Mouse (Mus musculus): ENCODE measurements around the gene Cyb5r1. TPM values are rescaled to one million over a fixed set of nuclear protein-coding genes. Genes with fewer than 3 reads are reported as not detected.

Gene Cyb5r1
- polyA plus RNA-seq, 2 experiments = 28.6 to 46.0 TPM

DNA sequence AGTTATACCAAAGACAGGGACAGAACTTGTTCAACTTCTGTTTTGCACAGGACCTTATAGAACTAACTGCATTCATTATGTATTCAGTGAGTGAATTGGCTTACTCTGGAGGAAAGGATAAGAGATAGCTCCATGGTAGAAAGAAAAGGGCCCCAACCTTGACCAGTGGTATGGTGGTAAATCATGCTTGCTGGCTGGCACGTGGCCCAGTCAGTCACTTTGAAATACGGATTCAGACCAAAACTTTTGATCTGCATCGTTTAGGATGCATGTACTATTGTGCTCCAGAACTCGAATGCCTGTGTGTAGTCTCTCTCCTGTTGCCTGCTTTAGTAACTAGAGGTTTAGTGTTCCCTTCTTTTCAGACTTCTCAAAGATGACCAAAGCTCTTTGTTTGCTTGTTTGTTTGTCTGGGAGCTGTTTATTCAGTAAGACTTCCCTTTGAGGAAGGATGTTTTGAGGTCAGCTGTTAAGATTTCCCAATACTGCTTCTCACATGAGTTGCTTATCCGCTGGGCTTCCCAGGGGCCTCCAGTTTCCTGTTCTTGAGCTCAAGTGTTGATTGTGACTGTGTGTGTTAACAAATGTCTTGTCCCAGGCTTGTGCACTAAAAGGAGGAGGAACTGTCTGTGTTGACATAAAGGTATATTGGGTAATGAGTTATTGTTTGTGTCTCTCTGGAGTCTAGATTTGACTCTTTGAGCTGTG, 14.5 kb downstream of the Cyb5r1 start:
- peaks cover 32% of the 10 kb centered on the region for H3K4me1 ChIP-seq (ENCODE audit: control insufficient read depth, insufficient read depth, low read length)
- H3K36me3 ChIP-seq (ENCODE audit: control insufficient read depth, insufficient read depth, low read length) = peaks cover 30% of the 10 kb centered on the region
- no peak overlapping the region for H3K27ac ChIP-seq (replicated peaks; ENCODE audit: low read depth, low read length)
- no peak for TF ChIP-seq POLR2A (IDR thresholded peaks at IDR 0.05; ENCODE audit: borderline replicate concordance, extremely low read depth, insufficient read depth, insufficient read length)
- DNase-seq (ENCODE audit: low spot score) (no peak), ATAC-seq (ENCODE audit: low FRiP score, low read depth) (no peak)
- H3K4me2 ChIP-seq (replicated peaks; ENCODE audit: low read depth, low read length, severe bottlenecking) = no peak overlapping the region
- H3K27me3 ChIP-seq (ENCODE audit: control insufficient read depth, insufficient read depth, low read length) = no peaks in the 10 kb centered on the region
- no peak overlapping the region for H3K4me3 ChIP-seq (replicated peaks; ENCODE audit: low read length)
- H3K9me3 ChIP-seq (ENCODE audit: control insufficient read depth, low read length) = no peaks in the 10 kb centered on the region
- no peak overlapping the region for H3K9ac ChIP-seq (ENCODE audit: low read depth, low read length, severe bottlenecking)
- WGBS = 55% methylated on average over 5 of the region's 5 CpGs

DNA sequence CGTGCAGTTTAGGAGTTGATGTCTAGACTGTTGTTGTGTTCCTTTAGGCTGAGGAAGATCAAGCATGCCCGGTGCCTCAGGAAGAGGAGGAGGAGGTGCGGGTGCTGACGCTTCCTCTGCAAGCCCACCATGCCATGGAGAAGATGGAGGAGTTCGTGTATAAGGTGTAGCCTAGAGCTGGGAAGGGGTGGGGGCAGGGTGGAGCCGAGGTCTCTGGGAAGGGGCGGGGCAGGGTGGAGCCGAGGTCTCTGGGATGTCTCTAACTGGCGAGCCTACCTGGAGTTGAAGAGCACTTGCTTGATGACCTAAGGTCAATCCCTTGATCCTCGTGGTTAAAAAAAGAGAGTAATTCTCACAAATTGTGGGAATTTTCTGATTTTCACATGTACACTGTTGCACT, 18.6 kb downstream of the Cyb5r1 start:
- DNase-seq (ENCODE audit: low spot score) (no peak), ATAC-seq (ENCODE audit: low FRiP score, low read depth) (no peak)
- no peak for TF ChIP-seq POLR2A (IDR thresholded peaks at IDR 0.05; ENCODE audit: borderline replicate concordance, extremely low read depth, insufficient read depth, insufficient read length)
- H3K27ac ChIP-seq (replicated peaks; ENCODE audit: low read depth, low read length) = no peak overlapping the region
- H3K4me1 ChIP-seq (ENCODE audit: control insufficient read depth, insufficient read depth, low read length) = peaks cover 8% of the 10 kb centered on the region
- H3K4me3 ChIP-seq (replicated peaks; ENCODE audit: low read length) = no peak overlapping the region
- no peaks in the 10 kb centered on the region for H3K9me3 ChIP-seq (ENCODE audit: control insufficient read depth, low read length)
- H3K27me3 ChIP-seq (ENCODE audit: control insufficient read depth, insufficient read depth, low read length) = no peaks in the 10 kb centered on the region
- WGBS = 68% methylated on average over 10 of the region's 10 CpGs
- no peak overlapping the region for H3K9ac ChIP-seq (ENCODE audit: low read depth, low read length, severe bottlenecking)
- no peak overlapping the region for H3K4me2 ChIP-seq (replicated peaks; ENCODE audit: low read depth, low read length, severe bottlenecking)
- peaks cover 63% of the 10 kb centered on the region for H3K36me3 ChIP-seq (ENCODE audit: control insufficient read depth, insufficient read depth, low read length)

DNA sequence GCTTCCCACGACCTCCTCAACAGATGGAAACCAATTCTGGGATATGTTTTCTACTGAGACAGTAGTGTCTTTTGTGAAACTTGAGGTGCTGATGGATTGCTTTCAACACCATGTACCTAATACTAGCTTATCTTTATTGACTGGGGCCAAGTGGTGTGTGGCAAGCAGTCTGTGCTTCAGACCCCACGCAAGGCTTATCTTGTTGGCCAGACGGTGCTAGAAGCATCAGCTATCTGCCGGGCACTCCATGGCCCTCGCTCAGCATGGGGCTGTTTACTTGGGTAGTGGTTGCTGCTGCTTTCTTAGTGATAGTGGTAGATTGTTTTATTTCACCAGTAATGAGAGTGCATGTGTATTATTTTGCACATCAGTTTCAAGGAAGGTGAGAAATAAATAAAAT, 20.9 kb downstream of the Cyb5r1 start:
- WGBS = 83% methylated on average over 5 of the region's 5 CpGs
- H3K4me1 ChIP-seq (ENCODE audit: control insufficient read depth, insufficient read depth, low read length) = no peaks in the 10 kb centered on the region
- ATAC-seq (ENCODE audit: low FRiP score, low read depth) (no peak), DNase-seq (ENCODE audit: low spot score) (no peak)
- no peaks in the 10 kb centered on the region for H3K27me3 ChIP-seq (ENCODE audit: control insufficient read depth, insufficient read depth, low read length)
- H3K27ac ChIP-seq (replicated peaks; ENCODE audit: low read depth, low read length) = no peak overlapping the region
- H3K36me3 ChIP-seq (ENCODE audit: control insufficient read depth, insufficient read depth, low read length) = peaks cover 86% of the 10 kb centered on the region
- H3K4me2 ChIP-seq (replicated peaks; ENCODE audit: low read depth, low read length, severe bottlenecking) = no peak overlapping the region
- H3K4me3 ChIP-seq (replicated peaks; ENCODE audit: low read length) = no peak overlapping the region
- H3K9me3 ChIP-seq (ENCODE audit: control insufficient read depth, low read length) = no peaks in the 10 kb centered on the region
- no peak for TF ChIP-seq POLR2A (IDR thresholded peaks at IDR 0.05; ENCODE audit: borderline replicate concordance, extremely low read depth, insufficient read depth, insufficient read length)
- no peak overlapping the region for H3K9ac ChIP-seq (ENCODE audit: low read depth, low read length, severe bottlenecking)

DNA sequence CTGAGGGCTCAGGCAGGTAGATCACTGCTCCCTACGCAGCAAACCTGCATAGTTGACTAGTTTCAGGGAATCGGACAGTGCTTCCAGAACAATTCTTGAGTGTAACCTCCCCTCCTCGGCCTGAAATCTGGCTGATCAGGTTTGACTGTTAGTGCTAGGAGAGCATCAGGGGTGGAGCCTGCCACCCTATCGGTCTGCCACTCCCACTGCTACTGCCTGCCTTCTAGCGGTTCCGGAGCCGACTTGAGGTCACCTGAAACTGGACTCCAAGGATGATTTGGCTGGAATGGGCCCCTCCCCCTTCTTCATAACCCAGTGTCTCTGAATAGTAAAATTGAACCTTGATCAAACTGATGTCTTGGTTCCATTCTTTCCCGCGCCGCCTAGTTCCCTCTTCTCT, 27.6 kb downstream of the Cyb5r1 start:
- H3K4me3 ChIP-seq (replicated peaks; ENCODE audit: low read length) = no peak overlapping the region
- no peaks in the 10 kb centered on the region for H3K9me3 ChIP-seq (ENCODE audit: control insufficient read depth, low read length)
- TF ChIP-seq POLR2A (IDR thresholded peaks at IDR 0.05; ENCODE audit: borderline replicate concordance, extremely low read depth, insufficient read depth, insufficient read length) = no peak
- no peaks in the 10 kb centered on the region for H3K4me1 ChIP-seq (ENCODE audit: control insufficient read depth, insufficient read depth, low read length)
- WGBS = 83% methylated on average over 10 of the region's 10 CpGs
- H3K27ac ChIP-seq (replicated peaks; ENCODE audit: low read depth, low read length) = no peak overlapping the region
- no peak overlapping the region for H3K4me2 ChIP-seq (replicated peaks; ENCODE audit: low read depth, low read length, severe bottlenecking)
- no peaks in the 10 kb centered on the region for H3K27me3 ChIP-seq (ENCODE audit: control insufficient read depth, insufficient read depth, low read length)
- H3K9ac ChIP-seq (ENCODE audit: low read depth, low read length, severe bottlenecking) = no peak overlapping the region
- DNase-seq (ENCODE audit: low spot score) (no peak), ATAC-seq (ENCODE audit: low FRiP score, low read depth) (no peak)
- H3K36me3 ChIP-seq (ENCODE audit: control insufficient read depth, insufficient read depth, low read length) = peaks cover 53% of the 10 kb centered on the region

DNA sequence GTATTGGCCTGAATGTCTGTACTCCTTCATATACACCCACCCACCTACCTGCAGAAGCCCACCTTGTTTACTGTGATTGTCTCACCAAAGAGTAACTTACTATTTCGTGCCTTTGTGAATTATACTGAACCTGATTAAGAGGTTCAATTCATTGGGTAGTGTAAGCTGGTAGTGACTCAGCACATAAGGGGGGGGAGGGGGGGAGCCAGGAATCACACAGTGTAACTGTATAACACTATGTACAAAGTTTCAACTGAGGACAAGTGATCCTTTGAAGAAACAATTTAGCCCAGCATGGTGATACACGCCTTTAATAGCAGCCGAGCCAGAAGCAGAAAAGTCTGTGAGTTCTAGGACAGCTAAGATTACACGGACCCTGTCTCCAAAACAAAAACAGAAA, 28.1 kb downstream of the Cyb5r1 start:
- TF ChIP-seq POLR2A (IDR thresholded peaks at IDR 0.05; ENCODE audit: borderline replicate concordance, extremely low read depth, insufficient read depth, insufficient read length) = no peak
- DNase-seq (ENCODE audit: low spot score) (no peak), ATAC-seq (ENCODE audit: low FRiP score, low read depth) (no peak)
- Histone ChIP-seq H3K27ac (replicated peaks; ENCODE audit: low read depth, low read length) (no peak overlapping the region), H3K9ac (ENCODE audit: low read depth, low read length, severe bottlenecking) (no peak overlapping the region), H3K36me3 (ENCODE audit: control insufficient read depth, insufficient read depth, low read length) (peaks cover 48% of the 10 kb centered on the region), H3K4me1 (ENCODE audit: control insufficient read depth, insufficient read depth, low read length) (no peaks in the 10 kb centered on the region), H3K4me2 (replicated peaks; ENCODE audit: low read depth, low read length, severe bottlenecking) (no peak overlapping the region), H3K27me3 (ENCODE audit: control insufficient read depth, insufficient read depth, low read length) (no peaks in the 10 kb centered on the region), H3K9me3 (ENCODE audit: control insufficient read depth, low read length) (no peaks in the 10 kb centered on the region), H3K4me3 (replicated peaks; ENCODE audit: low read length) (no peak overlapping the region)
- WGBS = 94% methylated on average over 4 of the region's 4 CpGs
